In genomic region chr10:94449676-94450075, GRCm38 (mm10) we compare ENCODE assay signal across 17 mouse cellular contexts.
DNase-seq lines count a peak whose midpoint lies in the region; ATAC-seq and TF ChIP-seq lines count a peak whose summit lies in the region.
"Had no signal": no experiment of that assay in that cellular context is flagged by ENCODE, and none has a peak within 500 bp of the region (broad histone marks: within the 10 kb centered on the region; RNA-seq: fewer than 3 reads in every experiment).

No protein-coding gene starts in this region.

- peak; percentile 69 for ATAC-seq in megakaryocyte progenitor cell, adult 5-6 weeks (replicated peaks; ENCODE audit: poor library complexity)

- no peaks in the 10 kb centered on the region for H3K27me3 ChIP-seq in cerebellum, adult 2 months (ENCODE audit: control insufficient read depth, insufficient read depth, low read length)
- no peaks in the 10 kb centered on the region for H3K27me3 ChIP-seq in kidney, adult 2 months (replicated peaks; ENCODE audit: control insufficient read depth, insufficient read depth, low read length)
- H3K27me3 ChIP-seq: liver, embryonic 15.5 days; neural tube, embryonic 15.5 days had no signal

- TF ChIP-seq CTCF in cerebellum, adult 2 months (IDR thresholded peaks at IDR 0.05; ENCODE audit: borderline replicate concordance, insufficient read depth, low read depth, low read length), result no peak
- TF ChIP-seq CTCF in kidney, adult 2 months (conservative IDR thresholded peaks at IDR 0.05; ENCODE audit: insufficient read depth, insufficient read length, low read depth, low read length), result no peak

- TF ChIP-seq POLR2A in cerebellum, adult 2 months (IDR thresholded peaks at IDR 0.05; ENCODE audit: borderline replicate concordance, insufficient read depth, low read length), result no peak
- no peak for TF ChIP-seq POLR2A in kidney, adult 2 months (IDR thresholded peaks at IDR 0.05; ENCODE audit: low read depth, low read length)

- DNase-seq in cerebellum, postnatal 14 days, result peak; percentile 19 to 24
- DNase-seq in cerebellum, adult 2 months, result no peak
- DNase-seq in kidney, adult 2 months, result peak; percentile 39
- DNase-seq in kidney, adult 18-20 months, result no peak
- DNase-seq in lung, postnatal 36 days, result peak; percentile 64
- DNase-seq in lung, postnatal 25 days (ENCODE audit: low spot score), result no peak
- DNase-seq in c-Kit-positive CD71-positive TER-119-positive erythroid progenitor cells, embryonic 14.5 days (ENCODE audit: low spot score), result no peak
- DNase-seq: B cell, adult 2 months; cerebellum, adult 9-10 months; gastrocnemius, postnatal 36 days had no signal

- no peaks in the 10 kb centered on the region for H3K4me1 ChIP-seq in cerebellum, adult 2 months (ENCODE audit: control insufficient read depth, insufficient read depth, low read length)
- no peaks in the 10 kb centered on the region for H3K4me1 ChIP-seq in kidney, adult 2 months (ENCODE audit: control insufficient read depth, insufficient read depth, low read length)
- H3K4me1 ChIP-seq: liver, embryonic 15.5 days had no signal

- H3K36me3 ChIP-seq in kidney, adult 2 months (ENCODE audit: control insufficient read depth, insufficient read depth, low read length), result no peaks in the 10 kb centered on the region
- H3K36me3 ChIP-seq: hindbrain, embryonic 10.5 days; limb, embryonic 10.5 days; liver, embryonic 15.5 days; neural tube, embryonic 15.5 days had no signal

- H3K4me3 ChIP-seq in cerebellum, adult 2 months (replicated peaks; ENCODE audit: insufficient read depth, low read depth, low read length), result no peak overlapping the region
- no peak overlapping the region for H3K4me3 ChIP-seq in kidney, adult 2 months (ENCODE audit: insufficient read depth, low read depth, low read length)
- H3K4me3 ChIP-seq: erythroblast, embryonic 14.5 days; hindbrain, embryonic 10.5 days; limb, embryonic 10.5 days; liver, embryonic 15.5 days; neural tube, embryonic 15.5 days had no signal

- WGBS in cerebellum, adult 2 months, result 15% methylated on average over 3 of the region's 3 CpGs
- WGBS in kidney, adult 2 months, result 20% methylated on average over 3 of the region's 3 CpGs

- H3K27ac ChIP-seq in cerebellum, adult 2 months (ENCODE audit: insufficient read depth, low read length), result no peak overlapping the region
- no peak overlapping the region for H3K27ac ChIP-seq in kidney, adult 2 months (ENCODE audit: insufficient read depth, low read depth, low read length)
- H3K27ac ChIP-seq: hindbrain, embryonic 10.5 days; kidney, postnatal 0 days; limb, embryonic 10.5 days; liver, embryonic 15.5 days; neural tube, embryonic 15.5 days had no signal

Comparison
In these comparisons a context has a peak if more than half of its experiments do, and no peak if none do; other contexts are left out.
1. DNase-seq: peak in cerebellum, postnatal 14 days (2 of 2), kidney, adult 2 months (single experiment) and lung, postnatal 36 days (single experiment); none in cerebellum, adult 2 months (0 of 2), kidney, adult 18-20 months (single experiment), lung, postnatal 25 days (single experiment) and c-Kit-positive CD71-positive TER-119-positive erythroid progenitor cells, embryonic 14.5 days (single experiment).